Mouse (Mus musculus) neutrophil, adult 83 days (primary cell): Measurements from ENCODE around the gene Sec13. TPM values are rescaled to one million over a fixed set of nuclear protein-coding genes. Genes with fewer than 3 reads are reported as not detected.

Experiments used
- total RNA-seq, 2 experiments: library from RNA; stranded (reverse); gene quantifications; one replicate each; pipeline ENCODE4 v1.2.4; 2023

Sec13 gene
- total RNA-seq: 10 to 100 TPM; 69.4 to 70.0 TPM

GRCm38 (mm10) chr6:113740236-113741217 lies at the start of gene Sec13:
Gene Sec13, minus strand, starts transcription at chr6:113740743.

GRCm38 (mm10) chr6:113719878-113720277 lies 20.7 kb downstream of the Sec13 start, which contains the start of gene Ghrl:
Gene Ghrl, minus strand, starts transcription at chr6:113719880.

GRCm38 (mm10) chr6:113696582-113697221 lies 43.8 kb downstream of the Sec13 start, which contains the start of gene Tatdn2:
Gene Tatdn2, plus strand, starts transcription at chr6:113697050.

Other genes with a start within 250 kb of the Sec13 start
- gene Prrt3, start 238.8 kb downstream of the Sec13 start, total RNA-seq: not detected
- gene Emc3, start 209.1 kb downstream of the Sec13 start, total RNA-seq: 10 to 100 TPM; 41.9 to 44.7 TPM
- gene Fancd2, start 209.1 kb downstream of the Sec13 start, total RNA-seq: 10 to 100 TPM; 15.0 to 22.8 TPM
- gene Fancd2os, start 140.0 kb downstream of the Sec13 start, total RNA-seq: not detected
- 100 to 1,000 TPM; 121 to 127 TPM for gene Brk1, start 136.0 kb downstream of the Sec13 start, total RNA-seq
- 10 to 100 TPM; 20.1 to 20.6 TPM for gene Vhl, start 116.8 kb downstream of the Sec13 start, total RNA-seq
- 10 to 100 TPM; 81.4 to 91.1 TPM for gene Irak2, start 102.3 kb downstream of the Sec13 start, total RNA-seq
- 10 to 100 TPM; 76.4 to 77.2 TPM for gene Tatdn2, start 43.7 kb downstream of the Sec13 start, total RNA-seq
- gene Ghrl, start 20.9 kb downstream of the Sec13 start, total RNA-seq: not detected